Mouse (Mus musculus): Measurements from ENCODE around the gene 5330417C22Rik.

DNA sequence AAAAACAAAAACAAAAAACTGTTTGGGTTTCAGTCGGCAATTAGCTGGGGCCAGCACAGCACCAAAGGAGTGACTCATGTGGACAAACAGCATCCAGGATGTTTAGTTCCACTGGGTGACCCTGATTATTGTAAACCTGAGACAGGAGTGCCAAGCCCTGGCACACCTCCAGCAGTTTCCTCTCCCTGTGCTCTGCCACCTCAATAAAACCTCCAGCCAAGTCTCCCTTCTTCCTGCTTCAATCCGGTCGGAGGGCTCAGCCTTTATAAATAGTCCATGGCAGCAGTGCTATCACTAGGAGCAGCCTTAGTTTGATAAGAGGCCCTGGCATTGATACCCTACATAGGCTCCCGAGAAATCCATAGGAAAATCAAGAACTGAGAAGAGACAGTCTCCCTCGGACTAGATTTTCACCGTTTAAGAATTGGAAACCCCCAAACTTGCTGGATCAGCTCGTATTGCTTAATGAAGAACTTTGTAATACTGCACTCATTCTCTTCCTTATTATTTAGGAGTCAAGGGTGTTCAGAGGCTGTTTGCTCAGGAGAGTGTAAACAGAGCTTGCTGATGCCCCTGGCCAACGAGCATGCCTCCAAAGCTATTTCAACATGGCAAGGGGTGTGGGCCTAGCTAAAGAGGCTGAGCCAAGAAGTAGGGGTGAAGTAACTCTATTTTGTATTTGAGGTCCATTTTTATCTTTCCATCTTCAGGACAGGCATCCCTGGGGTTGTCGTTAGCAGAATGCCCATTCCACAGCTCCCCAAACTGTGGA, 3.0 kb downstream of the 5330417C22Rik start:
- no peak for TF ChIP-seq CTCF (IDR thresholded peaks at IDR 0.05; ENCODE audit: control insufficient read depth, insufficient read depth, low read length)
- TF ChIP-seq POLR2A (IDR thresholded peaks at IDR 0.05; ENCODE audit: borderline replicate concordance, control insufficient read depth, low read depth, low read length), result no peak

Measured in bone marrow, adult 2 months (tissue).